Mouse (Mus musculus): ENCODE results near the gene Macrod2. TPM values are rescaled to one million over a fixed set of nuclear protein-coding genes. Genes with fewer than 3 reads are reported as not detected.
A peak's percentile ranks its signal among the peaks of the same experiment; 100 is the strongest.

Macrod2 gene
- polyA plus RNA-seq, 1 experiment from 2014 or later, result 89.4 TPM

DNA sequence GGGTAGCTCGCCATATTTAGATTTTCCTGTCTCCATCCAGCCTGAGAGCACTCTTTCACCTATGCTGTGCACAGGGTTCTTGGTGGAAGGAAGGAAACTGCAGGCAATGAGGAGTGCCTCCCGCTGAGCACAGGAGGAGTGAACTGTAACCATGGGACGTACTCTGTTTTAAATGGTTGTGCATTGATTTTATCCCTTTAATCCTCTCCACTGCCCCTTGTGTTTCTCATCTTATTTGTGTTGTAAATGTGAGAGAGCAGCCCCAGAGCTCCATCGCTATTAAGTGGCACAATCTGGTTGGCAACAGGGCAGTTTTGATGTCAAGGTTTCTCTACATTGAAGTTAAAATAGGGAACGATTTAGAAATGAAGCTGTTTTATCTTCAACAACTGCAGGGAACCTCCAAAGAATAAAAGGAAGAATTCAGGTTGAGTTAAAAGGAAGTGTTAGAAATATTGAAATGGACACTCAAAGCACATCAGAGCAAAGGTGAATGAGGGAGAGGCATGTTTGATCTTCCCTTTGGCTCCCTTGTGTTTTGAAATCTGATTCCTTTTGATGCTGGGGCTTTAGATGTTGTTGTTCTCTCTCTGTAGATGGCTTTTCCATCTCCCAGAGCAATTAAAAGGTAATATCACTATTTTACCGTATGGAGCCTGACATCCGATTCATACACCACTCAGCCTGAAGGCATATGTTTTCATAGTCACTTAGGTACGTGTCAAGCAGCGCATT, 1467.6 kb downstream of the Macrod2 start:
- no peaks in the 10 kb centered on the region for H3K27me3 ChIP-seq (replicated peaks)
- H3K27ac ChIP-seq (replicated peaks), result no peak overlapping the region
- ATAC-seq (ENCODE audit: low FRiP score), result no peak
- H3K9me3 ChIP-seq (replicated peaks), result no peaks in the 10 kb centered on the region
- H3K4me2 ChIP-seq, result no peak overlapping the region
- 48% methylated on average over 9 of the region's 9 CpGs for WGBS
- no peaks in the 10 kb centered on the region for H3K36me3 ChIP-seq
- no peaks in the 10 kb centered on the region for H3K4me1 ChIP-seq
- H3K4me3 ChIP-seq (replicated peaks), result no peak overlapping the region
- no peak overlapping the region for H3K9ac ChIP-seq (replicated peaks)

DNA sequence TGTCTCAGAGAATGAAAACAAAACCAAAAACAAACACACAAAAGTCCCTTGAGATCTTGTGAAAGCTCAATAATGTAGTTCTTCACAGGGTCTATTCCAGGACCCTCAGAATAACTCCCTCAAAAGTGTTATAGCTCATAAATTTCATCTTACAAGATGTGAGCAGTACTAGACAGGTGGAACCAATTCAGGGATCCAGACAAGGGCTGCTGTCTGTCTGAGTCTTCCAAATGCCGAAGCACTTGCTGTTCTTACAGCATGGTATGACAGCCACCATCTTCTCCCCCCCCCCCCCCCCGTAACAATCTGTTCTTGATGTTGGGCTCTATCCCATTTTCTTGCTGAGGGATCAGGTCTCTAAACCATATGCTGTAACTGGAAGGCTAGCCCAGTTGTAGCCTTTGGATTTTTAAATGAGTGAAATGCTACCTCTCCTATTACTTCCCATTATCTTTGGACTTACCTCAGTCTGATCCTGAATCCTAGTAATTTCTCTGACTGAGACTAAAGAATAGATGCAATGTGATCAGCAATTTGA, 1468.6 kb downstream of the Macrod2 start:
- Histone ChIP-seq H3K27me3 (replicated peaks) (no peaks in the 10 kb centered on the region), H3K4me2 (no peak overlapping the region), H3K9me3 (replicated peaks) (no peaks in the 10 kb centered on the region), H3K4me3 (replicated peaks) (no peak overlapping the region), H3K9ac (replicated peaks) (no peak overlapping the region), H3K4me1 (no peaks in the 10 kb centered on the region), H3K27ac (replicated peaks) (no peak overlapping the region), H3K36me3 (no peaks in the 10 kb centered on the region)
- no peak for ATAC-seq (ENCODE audit: low FRiP score)
- 78% methylated on average over 2 of the region's 2 CpGs for WGBS

DNA sequence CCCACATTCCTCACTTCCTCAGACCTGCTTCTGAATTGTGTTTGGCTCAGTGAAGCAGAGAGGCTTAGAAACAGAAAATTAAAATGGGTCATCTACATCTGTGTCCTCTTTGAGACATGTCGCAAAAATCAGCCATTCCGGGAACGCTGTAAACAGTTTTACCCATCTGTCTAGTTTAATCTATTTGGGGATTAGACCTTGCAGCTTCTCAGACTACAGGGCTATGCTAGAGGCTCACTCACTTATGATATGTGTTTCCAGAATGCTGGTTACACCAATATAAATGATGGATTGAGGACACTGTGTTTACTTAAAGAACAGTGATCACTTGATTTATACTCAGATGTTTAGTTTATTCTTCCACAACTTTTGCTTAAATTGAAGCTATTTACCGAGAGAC, 1475.8 kb downstream of the Macrod2 start:
- WGBS, result 77% methylated on average over 4 of the region's 4 CpGs
- Histone ChIP-seq H3K4me2 (no peak overlapping the region), H3K9ac (replicated peaks) (no peak overlapping the region), H3K27ac (replicated peaks) (no peak overlapping the region), H3K4me1 (no peaks in the 10 kb centered on the region), H3K27me3 (replicated peaks) (no peaks in the 10 kb centered on the region), H3K36me3 (no peaks in the 10 kb centered on the region), H3K9me3 (replicated peaks) (no peaks in the 10 kb centered on the region), H3K4me3 (replicated peaks) (no peak overlapping the region)
- ATAC-seq (ENCODE audit: low FRiP score), result no peak

GRCm38 (mm10) chr2:141876155-141876851, 1481.2 kb downstream of the Macrod2 start:
- Histone ChIP-seq H3K27me3 (replicated peaks) (no peaks in the 10 kb centered on the region), H3K9me3 (replicated peaks) (no peaks in the 10 kb centered on the region), H3K4me1 (peaks cover 12% of the 10 kb centered on the region), H3K9ac (replicated peaks) (no peak overlapping the region), H3K27ac (replicated peaks) (no peak overlapping the region), H3K36me3 (no peaks in the 10 kb centered on the region), H3K4me2 (no peak overlapping the region), H3K4me3 (replicated peaks) (no peak overlapping the region)
- WGBS, result 48% methylated on average over 10 of the region's 10 CpGs
- ATAC-seq (ENCODE audit: low FRiP score), result no peak

DNA sequence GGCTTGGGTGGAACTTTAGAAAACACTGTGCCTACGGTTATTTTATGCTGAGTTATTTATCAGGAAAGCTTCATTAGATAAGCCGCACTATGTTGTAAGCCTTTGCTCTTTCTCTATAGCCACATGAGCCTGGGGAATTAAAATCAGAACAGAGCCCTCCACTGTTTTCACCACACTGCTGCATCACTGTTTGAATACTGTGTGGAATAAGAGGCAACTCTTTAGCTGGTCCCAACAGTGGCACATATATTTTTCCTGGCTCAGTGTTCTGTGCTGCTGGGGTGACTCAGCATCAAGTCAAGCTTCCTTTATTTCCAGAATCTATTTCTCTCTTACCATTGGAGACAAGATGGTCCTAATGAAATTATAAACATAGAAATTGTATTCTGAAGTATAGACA, 1481.8 kb downstream of the Macrod2 start:
- no peak for ATAC-seq (ENCODE audit: low FRiP score)
- Histone ChIP-seq H3K9ac (replicated peaks) (no peak overlapping the region), H3K4me2 (no peak overlapping the region), H3K4me1 (peaks cover 12% of the 10 kb centered on the region), H3K4me3 (replicated peaks) (no peak overlapping the region), H3K36me3 (no peaks in the 10 kb centered on the region), H3K9me3 (replicated peaks) (no peaks in the 10 kb centered on the region), H3K27me3 (replicated peaks) (no peaks in the 10 kb centered on the region), H3K27ac (replicated peaks) (no peak overlapping the region)
- WGBS, result 83% methylated on average over 2 of the region's 2 CpGs

GRCm38 (mm10) chr2:141878473-141878872, 1483.4 kb downstream of the Macrod2 start:
- 65% methylated on average over 1 of the region's 1 CpGs for WGBS
- Histone ChIP-seq H3K27ac (replicated peaks) (no peak overlapping the region), H3K9ac (replicated peaks) (no peak overlapping the region), H3K4me3 (replicated peaks) (no peak overlapping the region), H3K4me2 (no peak overlapping the region), H3K4me1 (peaks cover 12% of the 10 kb centered on the region), H3K9me3 (replicated peaks) (no peaks in the 10 kb centered on the region), H3K27me3 (replicated peaks) (no peaks in the 10 kb centered on the region), H3K36me3 (no peaks in the 10 kb centered on the region)
- ATAC-seq (ENCODE audit: low FRiP score), result no peak

GRCm38 (mm10) chr2:141879711-141880110, 1484.6 kb downstream of the Macrod2 start:
- Histone ChIP-seq H3K9ac (replicated peaks) (no peak overlapping the region), H3K27ac (replicated peaks) (0 out of 2 replicates have a peak overlapping the region, but pooled peaks have one; percentile 2), H3K4me2 (no peak overlapping the region), H3K9me3 (replicated peaks) (no peaks in the 10 kb centered on the region), H3K4me3 (replicated peaks) (no peak overlapping the region), H3K27me3 (replicated peaks) (no peaks in the 10 kb centered on the region), H3K4me1 (peaks cover 12% of the 10 kb centered on the region), H3K36me3 (no peaks in the 10 kb centered on the region)
- 56% methylated on average over 9 of the region's 9 CpGs for WGBS
- ATAC-seq (ENCODE audit: low FRiP score), result no peak

DNA sequence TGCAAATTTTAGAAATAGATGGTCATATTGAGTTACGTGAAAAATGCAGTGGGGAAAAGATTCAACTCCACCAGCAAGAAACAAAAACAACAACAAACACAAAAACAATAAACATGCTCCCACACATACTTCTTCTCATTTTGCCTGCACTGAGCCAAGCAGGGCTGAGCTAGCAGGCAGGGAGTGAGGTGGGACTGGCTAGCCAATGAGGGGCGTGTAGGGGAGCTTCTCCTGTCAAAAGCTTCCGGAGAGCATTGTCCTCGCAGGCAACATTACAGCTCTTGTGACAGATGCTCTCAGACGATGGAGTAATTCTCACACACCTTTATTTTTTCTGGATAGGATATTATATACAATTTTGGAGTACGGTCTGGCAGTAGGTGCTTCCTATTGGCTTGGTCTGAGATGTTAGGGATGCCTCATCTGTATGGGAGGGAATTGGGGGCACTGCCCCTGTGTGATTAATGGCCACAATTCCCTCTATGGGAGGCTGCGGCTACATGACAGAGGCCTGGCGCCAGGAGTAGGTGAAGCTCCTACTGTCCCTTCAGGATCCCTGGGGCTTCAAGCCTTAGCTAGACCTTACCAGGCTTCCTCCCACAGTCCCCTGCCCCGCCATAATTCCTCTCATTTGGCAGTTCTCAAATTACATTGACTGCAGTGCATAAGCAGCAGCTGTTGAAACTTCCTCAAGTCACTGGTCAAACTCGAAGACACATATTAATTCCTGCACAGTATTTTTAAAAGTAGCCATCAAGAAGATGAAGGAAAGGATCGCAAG, 1491.8 kb downstream of the Macrod2 start:
- Histone ChIP-seq H3K4me3 (replicated peaks) (no peak overlapping the region), H3K27ac (replicated peaks) (no peak overlapping the region), H3K36me3 (no peaks in the 10 kb centered on the region), H3K4me1 (no peaks in the 10 kb centered on the region), H3K27me3 (replicated peaks) (no peaks in the 10 kb centered on the region), H3K9me3 (replicated peaks) (no peaks in the 10 kb centered on the region), H3K4me2 (no peak overlapping the region), H3K9ac (replicated peaks) (no peak overlapping the region)
- WGBS, result 54% methylated on average over 11 of the region's 11 CpGs
- no peak for ATAC-seq (ENCODE audit: low FRiP score)

DNA sequence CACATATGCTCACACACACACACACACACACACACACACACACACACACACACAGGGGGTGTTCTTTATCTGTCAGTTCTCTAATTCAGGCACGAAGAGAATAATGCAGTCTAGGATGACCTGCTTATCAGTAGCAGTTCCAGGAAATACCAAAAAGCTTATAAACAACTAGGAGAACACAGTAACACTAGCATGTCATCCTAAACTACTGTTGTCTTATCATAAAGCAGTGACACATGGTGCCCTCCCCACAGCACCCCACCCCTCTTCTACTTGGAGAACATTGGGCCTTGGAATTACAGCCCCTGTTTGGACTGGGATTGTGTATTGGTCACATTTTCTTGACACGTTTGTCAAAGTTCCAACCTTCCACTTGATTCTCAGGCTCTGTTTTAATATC, 1494.4 kb downstream of the Macrod2 start:
- Histone ChIP-seq H3K36me3 (no peaks in the 10 kb centered on the region), H3K27ac (replicated peaks) (no peak overlapping the region), H3K9ac (replicated peaks) (no peak overlapping the region), H3K4me1 (no peaks in the 10 kb centered on the region), H3K4me3 (replicated peaks) (no peak overlapping the region), H3K27me3 (replicated peaks) (no peaks in the 10 kb centered on the region), H3K9me3 (replicated peaks) (no peaks in the 10 kb centered on the region), H3K4me2 (no peak overlapping the region)
- ATAC-seq (ENCODE audit: low FRiP score), result no peak
- 79% methylated on average over 2 of the region's 2 CpGs for WGBS

DNA sequence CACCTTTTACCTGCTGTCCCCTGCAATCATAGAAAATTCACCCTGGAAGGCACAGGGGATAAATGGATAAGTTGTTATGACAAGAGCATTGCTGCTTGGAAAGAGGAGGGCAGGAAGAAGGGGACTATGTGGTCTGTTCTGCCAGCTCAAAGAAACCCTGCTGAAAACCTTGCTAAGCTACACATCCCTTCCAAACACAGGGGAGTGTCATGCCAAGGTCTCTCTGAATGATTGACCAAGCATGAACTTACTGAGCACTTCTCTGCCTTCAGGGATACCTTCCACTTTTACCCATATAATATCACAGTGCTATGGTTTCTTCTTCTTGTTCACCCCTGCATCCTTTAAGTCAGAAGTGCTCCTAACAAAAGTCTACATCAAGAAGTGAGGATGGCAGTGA, 1502.8 kb downstream of the Macrod2 start:
- Histone ChIP-seq H3K27me3 (replicated peaks) (no peaks in the 10 kb centered on the region), H3K9me3 (replicated peaks) (no peaks in the 10 kb centered on the region), H3K4me3 (replicated peaks) (no peak overlapping the region), H3K27ac (replicated peaks) (no peak overlapping the region), H3K9ac (replicated peaks) (no peak overlapping the region), H3K4me2 (no peak overlapping the region), H3K4me1 (no peaks in the 10 kb centered on the region), H3K36me3 (no peaks in the 10 kb centered on the region)
- no peak for ATAC-seq (ENCODE audit: low FRiP score)

DNA sequence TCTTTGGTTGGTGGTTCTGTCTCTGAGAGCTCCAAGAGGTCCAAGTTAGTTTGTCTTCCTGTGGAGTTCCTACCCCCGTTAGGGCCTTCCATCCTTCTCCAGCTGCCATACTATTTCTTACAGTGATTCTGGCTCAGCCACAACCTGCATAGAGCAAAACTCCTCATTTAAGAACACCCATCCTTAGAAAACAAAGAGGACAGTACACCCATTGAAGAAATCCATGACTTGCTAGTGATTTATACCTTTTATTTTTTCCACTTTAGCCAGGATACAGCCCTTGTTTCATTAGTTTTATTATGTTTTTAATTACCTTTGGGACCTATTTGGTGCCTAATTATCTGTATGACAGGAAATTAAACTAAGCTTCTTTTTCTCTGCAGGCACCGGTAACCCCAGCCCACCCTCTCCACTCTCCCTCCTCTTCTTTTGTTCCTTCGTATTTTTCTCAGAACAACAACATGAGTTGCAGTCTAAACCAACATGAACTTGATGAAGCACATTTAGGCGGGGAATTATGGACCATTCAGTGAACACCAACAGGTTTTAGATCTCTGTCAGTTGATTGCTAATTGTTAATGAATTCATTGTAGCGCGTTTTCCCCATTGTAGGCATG, 1516.8 kb downstream of the Macrod2 start:
- Histone ChIP-seq H3K36me3 (no peaks in the 10 kb centered on the region), H3K9me3 (replicated peaks) (no peaks in the 10 kb centered on the region), H3K27ac (replicated peaks) (peak overlapping the region; percentile 58; the same call in 1 of the 2 replicates), H3K9ac (replicated peaks) (no peak overlapping the region), H3K4me2 (no peak overlapping the region), H3K27me3 (replicated peaks) (no peaks in the 10 kb centered on the region), H3K4me3 (replicated peaks) (no peak overlapping the region), H3K4me1 (0 out of 2 replicates have a peak, but pooled peaks cover 11% of the 10 kb centered on the region)
- 27% methylated on average over 6 of the region's 6 CpGs for WGBS
- peak; percentile 52; the same call in 1 of the 2 replicates for ATAC-seq (ENCODE audit: low FRiP score)
